ENCODE assay signal across 20 mouse cellular contexts in the genomic region with DNA sequence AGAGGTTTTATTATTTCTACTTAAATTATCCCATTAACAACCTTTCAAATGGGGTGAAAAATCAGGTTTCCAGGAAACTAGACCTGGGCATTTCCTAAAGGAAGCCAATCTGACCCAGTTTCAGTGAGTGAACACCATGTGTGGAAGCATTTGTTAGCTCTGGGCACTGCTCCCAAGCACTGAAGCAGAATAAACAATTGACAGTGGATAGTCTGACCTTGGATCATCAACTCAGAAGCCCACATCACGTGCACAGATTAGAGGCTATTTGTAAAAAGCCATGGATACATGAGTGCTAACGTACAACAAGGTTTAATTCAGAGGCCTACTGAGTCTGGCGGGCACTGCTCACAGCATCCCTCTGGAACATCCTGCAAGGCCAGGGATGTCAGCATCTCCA.
DNase-seq lines count a peak whose midpoint lies in the region; ATAC-seq and TF ChIP-seq lines count a peak whose summit lies in the region.
"Had no signal": no experiment of that assay in that cellular context is flagged by ENCODE, and none has a peak within 500 bp of the region (broad histone marks: within the 10 kb centered on the region; RNA-seq: fewer than 3 reads in every experiment).

No protein-coding gene starts in this region.

- TF ChIP-seq POLR2A in cerebellum, adult 2 months (IDR thresholded peaks at IDR 0.05; ENCODE audit: borderline replicate concordance, insufficient read depth, low read length): no peak

- H3K36me3 ChIP-seq in midbrain, embryonic 14.5 days (ENCODE audit: control insufficient read depth, insufficient read depth, low read length): no peaks in the 10 kb centered on the region
- H3K36me3 ChIP-seq in midbrain, embryonic 15.5 days (replicated peaks): no peaks in the 10 kb centered on the region
- H3K36me3 ChIP-seq: limb, embryonic 15.5 days; neural tube, embryonic 12.5 days had no signal

- H3K27ac ChIP-seq in midbrain, embryonic 14.5 days (replicated peaks; ENCODE audit: low read depth, low read length): 0 out of 2 replicates have a peak overlapping the region, but pooled peaks have one; percentile 32
- no peak overlapping the region for H3K27ac ChIP-seq in midbrain, embryonic 15.5 days
- H3K27ac ChIP-seq in cerebellum, adult 2 months (ENCODE audit: insufficient read depth, low read length): no peak overlapping the region
- H3K27ac ChIP-seq: embryonic facial prominence, embryonic 13.5 days; limb, embryonic 15.5 days; neural tube, embryonic 12.5 days had no signal

- 69% methylated on average over 3 of the region's 3 CpGs for WGBS in midbrain, embryonic 14.5 days
- 59% methylated on average over 3 of the region's 3 CpGs for WGBS in midbrain, embryonic 15.5 days
- 4% methylated on average over 3 of the region's 3 CpGs for WGBS in cerebellum, adult 2 months

- no peaks in the 10 kb centered on the region for H3K9me3 ChIP-seq in midbrain, embryonic 14.5 days (ENCODE audit: control insufficient read depth, low read length)
- H3K9me3 ChIP-seq in midbrain, embryonic 15.5 days: no peaks in the 10 kb centered on the region
- H3K9me3 ChIP-seq: embryonic facial prominence, embryonic 13.5 days; limb, embryonic 15.5 days; neural tube, embryonic 12.5 days had no signal

- peak; percentile 50 for DNase-seq in heart, adult 11 months
- DNase-seq in heart, postnatal 10 days: no peak
- no peak for DNase-seq in midbrain, embryonic 14.5 days
- peak; percentile 77 to 88 for DNase-seq in cerebellum, adult 2 months
- DNase-seq in retina, adult 2 months (ENCODE audit: low read depth, low spot score): peak; percentile 25
- no peak for DNase-seq in adipocyte (ENCODE audit: low spot score)
- DNase-seq: adrenal gland, postnatal 14 days; gastrocnemius, postnatal 10 days; heart, postnatal 4 days; kidney, adult 18-20 months; kidney, postnatal 4 days; lung, embryonic 14.5 days; thymus, adult 2 months had no signal

- H3K27me3 ChIP-seq in midbrain, embryonic 14.5 days (ENCODE audit: control insufficient read depth, insufficient read depth, low read length): no peaks in the 10 kb centered on the region
- H3K27me3 ChIP-seq in midbrain, embryonic 15.5 days (replicated peaks): no peaks in the 10 kb centered on the region
- H3K27me3 ChIP-seq in cerebellum, adult 2 months (ENCODE audit: control insufficient read depth, insufficient read depth, low read length): no peaks in the 10 kb centered on the region
- H3K27me3 ChIP-seq: embryonic facial prominence, embryonic 13.5 days; limb, embryonic 15.5 days; megakaryocyte, embryonic 14.5 days; neural tube, embryonic 12.5 days had no signal

- no peak for ATAC-seq in midbrain, embryonic 14.5 days (ENCODE audit: low FRiP score, low TSS enrichment)
- ATAC-seq in midbrain, embryonic 15.5 days (replicated peaks): no peak
- ATAC-seq in megakaryocyte progenitor cell, adult 5-6 weeks (replicated peaks; ENCODE audit: poor library complexity): no peak
- ATAC-seq: forebrain, embryonic 16.5 days had no signal

- no peak for TF ChIP-seq CTCF in cerebellum, adult 2 months (IDR thresholded peaks at IDR 0.05; ENCODE audit: borderline replicate concordance, insufficient read depth, low read depth, low read length)

- H3K4me1 ChIP-seq in midbrain, embryonic 14.5 days (ENCODE audit: control insufficient read depth, insufficient read depth, low read length): peaks cover 6% of the 10 kb centered on the region; the same call in 1 of the 2 replicates
- H3K4me1 ChIP-seq in midbrain, embryonic 15.5 days: no peaks in the 10 kb centered on the region
- peaks cover 19% of the 10 kb centered on the region for H3K4me1 ChIP-seq in cerebellum, adult 2 months (ENCODE audit: control insufficient read depth, insufficient read depth, low read length)
- H3K4me1 ChIP-seq: embryonic facial prominence, embryonic 13.5 days; limb, embryonic 15.5 days; megakaryocyte, embryonic 14.5 days; neural tube, embryonic 12.5 days had no signal

- H3K9ac ChIP-seq in midbrain, embryonic 14.5 days (replicated peaks; ENCODE audit: low read length): no peak overlapping the region
- no peak overlapping the region for H3K9ac ChIP-seq in midbrain, embryonic 15.5 days
- H3K9ac ChIP-seq: embryonic facial prominence, embryonic 13.5 days; limb, embryonic 15.5 days; lung, embryonic 14.5 days; neural tube, embryonic 12.5 days had no signal

- no peak overlapping the region for H3K4me3 ChIP-seq in midbrain, embryonic 14.5 days (replicated peaks; ENCODE audit: low read depth, low read length)
- H3K4me3 ChIP-seq in midbrain, embryonic 15.5 days: no peak overlapping the region
- H3K4me3 ChIP-seq in cerebellum, adult 2 months (replicated peaks; ENCODE audit: insufficient read depth, low read depth, low read length): no peak overlapping the region
- H3K4me3 ChIP-seq: embryonic facial prominence, embryonic 13.5 days; limb, embryonic 15.5 days; megakaryocyte, embryonic 14.5 days; neural tube, embryonic 12.5 days had no signal

- no peak overlapping the region for H3K4me2 ChIP-seq in midbrain, embryonic 14.5 days (ENCODE audit: low read length)
- H3K4me2 ChIP-seq in midbrain, embryonic 15.5 days: no peak overlapping the region
- H3K4me2 ChIP-seq: embryonic facial prominence, embryonic 13.5 days; limb, embryonic 15.5 days; lung, embryonic 14.5 days; neural tube, embryonic 12.5 days had no signal

- intact Hi-C loops in heart, postnatal 10 days (cut with DNase I): no loop called here

Comparison
In these comparisons a context has a peak if more than half of its experiments do, and no peak if none do; other contexts are left out.
1. DNase-seq: peak in heart, adult 11 months (single experiment), cerebellum, adult 2 months (2 of 2) and retina, adult 2 months (single experiment); none in heart, postnatal 10 days (0 of 2), midbrain, embryonic 14.5 days (single experiment) and adipocyte (single experiment).